Mouse (Mus musculus): ENCODE results near the gene Crot. TPM values are rescaled to one million over a fixed set of nuclear protein-coding genes. Genes with fewer than 3 reads are reported as not detected.

The Crot gene
- 10 to 100 TPM; 66.8 to 68.3 TPM for polyA plus RNA-seq (2017; shearing (Covaris generic))

DNA sequence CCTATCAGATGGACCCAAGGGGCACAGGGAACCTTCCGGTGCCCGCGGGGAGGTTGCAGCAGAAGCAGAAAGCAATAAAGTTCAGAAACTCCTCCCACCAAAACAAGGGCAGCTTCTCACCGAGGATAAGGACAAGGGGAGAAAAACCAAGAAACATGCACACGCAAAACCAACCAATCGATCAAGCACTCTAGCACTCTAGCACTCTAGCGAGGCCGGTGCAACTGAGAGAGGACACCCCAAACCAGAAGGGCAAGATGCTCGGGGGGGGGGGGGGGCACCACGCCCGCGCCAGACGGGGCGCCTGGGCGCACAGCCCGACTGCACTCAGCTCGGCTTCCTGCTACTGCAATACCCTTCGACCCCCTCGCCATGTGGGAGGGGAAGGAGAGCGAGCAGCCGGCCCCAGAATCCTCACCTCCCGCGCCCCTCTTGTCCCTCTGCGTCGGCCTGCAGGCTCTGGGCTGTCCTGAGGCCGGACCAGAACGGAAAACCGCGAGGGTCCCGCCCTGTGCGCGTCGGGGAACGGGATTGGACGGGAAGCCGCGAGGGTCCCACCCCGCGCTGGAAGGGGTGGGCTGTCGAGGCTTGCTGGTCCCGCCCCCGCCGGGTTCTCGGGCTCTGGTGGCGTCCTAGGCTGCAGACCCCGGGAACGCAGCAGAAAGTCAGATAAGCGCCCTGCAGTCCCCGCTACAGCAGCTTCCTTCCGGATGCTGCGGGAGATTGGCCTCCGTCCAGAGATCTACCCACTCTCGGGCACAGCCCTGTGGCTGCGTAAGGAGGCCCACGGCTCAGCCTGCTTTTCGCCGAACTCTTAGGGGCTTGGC lies at the start of gene Crot:
Gene Crot (minus strand): TSS at position 639 of the 827 bp plus-strand sequence.

Other genes starting within 250 kb of the Crot start
- gene Abcb1b, start 199.2 kb downstream of the Crot start, polyA plus RNA-seq (2017; shearing (Covaris generic)), result 10 to 100 TPM; 15.5 to 21.4 TPM
- 1 to 10 TPM in 1 of 2 experiments, under 1 TPM in 1; 0.51 to 1.8 TPM for gene Abcb4, start 103.6 kb downstream of the Crot start, polyA plus RNA-seq (2017; shearing (Covaris generic))
- gene Tmem243, start 103.3 kb upstream of the Crot start, polyA plus RNA-seq (2017; shearing (Covaris generic)), result 100 to 1,000 TPM; 104 to 141 TPM
- 100 to 1,000 TPM in 1 of 2 experiments, 10 to 100 TPM in 1; 85.6 to 102 TPM for gene Dmtf1, start 164.5 kb upstream of the Crot start, polyA plus RNA-seq (2017; shearing (Covaris generic))

Data from inflammation-experienced regulatory T-cells (primary cell).